Mouse (Mus musculus): Measurements from ENCODE around the gene Vmn2r48.
"Not testable (repeated sequence)": the region's sequence is repeated elsewhere in the genome, so short reads cannot be mapped to it uniquely, and the experiment has no call there.

The Vmn2r48 gene

DNA sequence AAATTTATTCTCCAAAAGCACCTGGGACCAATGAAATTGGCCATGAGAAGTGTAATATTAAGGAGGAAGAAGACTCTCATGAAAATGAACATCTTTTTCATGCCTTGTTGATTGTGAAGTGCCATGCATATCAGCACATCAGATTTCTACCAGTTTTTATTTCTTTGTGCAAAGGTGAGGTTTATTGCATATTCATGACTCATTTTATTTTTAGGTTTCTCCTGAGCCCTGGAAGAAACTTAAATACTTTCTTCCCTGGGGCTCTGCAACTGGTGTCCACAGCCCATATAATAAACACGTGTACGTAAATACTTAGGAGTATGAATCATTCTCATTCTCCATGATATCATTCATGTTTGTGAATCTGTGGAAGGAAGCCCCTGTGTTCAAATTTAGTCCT lies at the start of gene Vmn2r48:
TSS of gene Vmn2r48 (minus strand) at position 101 of the 400 bp plus-strand sequence.
- DNase-seq (ENCODE audit: low spot score in 2 of 2) = not testable (repeated sequence)

DNA sequence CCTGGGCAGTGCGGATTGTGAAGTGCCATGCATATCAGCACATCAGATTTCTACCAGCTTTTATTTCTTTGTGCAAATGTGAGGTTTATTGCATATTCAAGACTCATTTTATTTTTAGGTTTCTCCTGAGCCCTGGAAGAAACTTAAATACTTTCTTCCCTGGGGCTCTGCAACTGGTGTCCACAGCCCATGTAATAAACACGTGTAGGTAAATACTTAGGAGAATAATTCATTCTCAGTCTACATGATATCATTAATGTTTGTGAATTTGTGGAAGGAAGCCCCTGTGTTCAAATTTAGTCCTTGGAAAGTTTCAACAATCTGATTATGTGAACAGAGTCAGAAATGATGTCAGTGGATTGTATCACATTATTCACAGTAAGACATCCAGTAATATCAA lies 38.8 kb upstream of the Vmn2r48 start, which contains the start of gene Vmn2r49:
TSS of gene Vmn2r49 (minus strand) at position 101 of the 400 bp plus-strand sequence.
- DNase-seq (ENCODE audit: low spot score in 2 of 2) = not testable (repeated sequence)

All from urinary bladder, postnatal 4 days (tissue).